Mouse (Mus musculus) testis, adult 2 months (tissue): ENCODE results near the gene Lpar4. TPM values are rescaled to one million over a fixed set of nuclear protein-coding genes. Genes with fewer than 3 reads are reported as not detected.

ENCODE experiments used
- H3K27ac ChIP-seq: fragments of 200-500 bp; 2 replicates; pipeline ENCODE4 v1.5.1; 2012; ENCODE audit warnings: low read depth, low read length; ENCODE audit not compliant: control insufficient read depth, insufficient read depth
- H3K27me3 ChIP-seq: fragments of 200-500 bp; 2 replicates; pipeline ENCODE4 v1.6.1; 2012; ENCODE audit warnings: mild to moderate bottlenecking, low read length, moderate library complexity; ENCODE audit not compliant: control insufficient read depth, insufficient read depth
- H3K36me3 ChIP-seq: fragments of 200-500 bp; 2 replicates; pipeline ENCODE4 v1.6.1; 2012; ENCODE audit warnings: mild to moderate bottlenecking, low read length; ENCODE audit not compliant: control insufficient read depth, insufficient read depth
- H3K4me1 ChIP-seq: fragments of 200-500 bp; 2 replicates; pipeline ENCODE4 v1.6.1; 2012; ENCODE audit warnings: low read length; ENCODE audit not compliant: control insufficient read depth, insufficient read depth
- H3K4me3 ChIP-seq: fragments of 200-500 bp; 2 replicates; pipeline ENCODE4 v1.5.1; 2012; ENCODE audit warnings: low read depth, mild to moderate bottlenecking, low read length, moderate library complexity, mixed read lengths; ENCODE audit not compliant: control insufficient read depth
- CTCF ChIP-seq: fragments of 200-500 bp; IDR thresholded peaks from 2 replicates; pipeline ENCODE4 v1.5.1; 2012; ENCODE audit warnings: low read depth, mild to moderate bottlenecking, inconsistent platforms, low read length, moderate library complexity; ENCODE audit not compliant: control insufficient read depth, insufficient read depth, insufficient replicate concordance
- POLR2A ChIP-seq: fragments of 200-500 bp; IDR thresholded peaks from 2 replicates; pipeline ENCODE4 v1.6.1; 2012; ENCODE audit warnings: low read depth, mild to moderate bottlenecking, inconsistent platforms, low read length, moderate library complexity; ENCODE audit not compliant: control insufficient read depth
- polyA plus RNA-seq: library from polyadenylated mRNA; depleted of rRNA; stranded (reverse); fragments of >200 nt; gene quantifications from 2 replicates; pipeline ENCODE4 v1.2.3, GENCODE M21; 2012; rRNA removed

Lpar4 gene
- 0.04 and 0.06 TPM in 2 replicates for polyA plus RNA-seq

GRCm38 (mm10) chrX:106920175-106920827, at the start of gene Lpar4:
TSS of gene Lpar4 (plus strand) at chrX:106920625.
- H3K27ac ChIP-seq = 0 out of 2 replicates have a peak within 1 kb of the TSS, but pooled peaks have one; percentile 21

GRCm38 (mm10) chrX:106871426-106871825, 49.0 kb upstream of the Lpar4 start:
- Histone ChIP-seq H3K27ac (no peak overlapping the region), H3K27me3 (no peaks in the 10 kb centered on the region), H3K4me3 (no peak overlapping the region), H3K4me1 (no peaks in the 10 kb centered on the region), H3K36me3 (no peaks in the 10 kb centered on the region)
- no peak for TF ChIP-seq CTCF
- TF ChIP-seq POLR2A = no peak

More at GRCm38 (mm10) chrX:106920175-106920827, at the start of gene Lpar4:
- no peaks in the 10 kb centered on the region for H3K4me1 ChIP-seq
- peak within 1 kb of the TSS; percentile 29 for H3K4me3 ChIP-seq
- H3K27me3 ChIP-seq = no peaks in the 10 kb centered on the region
- H3K36me3 ChIP-seq = no peaks in the 10 kb centered on the region
- no peak for TF ChIP-seq CTCF
- no peak for TF ChIP-seq POLR2A

- H3K27ac ChIP-seq = no peak overlapping the region
These were observed 48.5 kb upstream of the Lpar4 start for GRCm38 (mm10) chrX:106871894-106872293.

DNA sequence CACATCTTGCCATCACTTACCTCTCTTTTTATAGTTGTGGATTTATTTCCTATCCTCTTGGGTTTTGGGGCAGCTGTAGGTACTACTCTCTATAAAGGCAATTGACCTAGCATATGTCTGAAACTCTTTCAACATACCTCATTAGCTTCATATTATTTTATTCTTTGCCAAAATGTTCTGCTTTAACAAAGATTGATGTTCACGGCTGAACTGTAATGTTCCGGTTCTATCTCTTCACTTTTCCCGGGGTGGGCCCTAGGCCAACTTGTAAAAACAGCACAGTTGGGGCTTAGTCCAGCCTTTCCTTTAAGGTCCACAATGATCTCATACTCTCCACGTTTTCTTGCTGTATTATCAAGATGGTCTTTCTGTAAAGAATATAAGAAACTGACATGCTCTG, 48.1 kb upstream of the Lpar4 start:
- Histone ChIP-seq H3K27me3 (no peaks in the 10 kb centered on the region), H3K27ac (no peak overlapping the region), H3K36me3 (no peaks in the 10 kb centered on the region), H3K4me1 (no peaks in the 10 kb centered on the region), H3K4me3 (no peak overlapping the region)
- no peak for TF ChIP-seq POLR2A
- TF ChIP-seq CTCF = no peak

More at GRCm38 (mm10) chrX:106871894-106872293, 48.5 kb upstream of the Lpar4 start:
- Histone ChIP-seq H3K4me3 (no peak overlapping the region), H3K36me3 (no peaks in the 10 kb centered on the region), H3K4me1 (no peaks in the 10 kb centered on the region), H3K27me3 (no peaks in the 10 kb centered on the region)
- TF ChIP-seq CTCF = no peak

DNA sequence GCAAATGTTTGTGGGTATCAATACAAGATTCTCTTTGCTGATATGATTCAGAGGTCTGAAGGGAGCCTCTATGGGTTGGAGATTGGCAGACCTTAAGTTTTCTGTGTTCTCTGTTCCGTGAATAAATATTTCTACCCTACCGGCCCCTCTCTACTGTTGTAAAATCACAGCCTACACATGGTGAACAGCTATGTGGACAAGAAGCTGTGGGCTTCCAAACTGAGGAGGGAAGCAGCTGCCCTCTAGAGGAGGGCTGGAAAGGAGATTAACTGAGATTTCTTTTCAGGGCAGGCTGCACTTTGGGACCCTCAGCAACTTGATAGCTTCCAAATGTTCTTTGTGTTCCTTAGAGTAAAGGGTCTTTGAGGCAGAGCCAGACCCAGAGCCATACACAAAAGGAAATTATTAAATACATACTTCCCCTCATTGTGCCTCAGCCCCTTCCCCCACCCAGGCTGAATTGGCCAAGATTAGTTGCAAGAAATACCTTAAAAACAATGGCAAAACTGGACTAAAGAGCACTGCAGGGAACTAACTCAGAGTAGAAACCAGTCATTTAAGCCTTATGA, 22.6 kb upstream of the Lpar4 start:
- Histone ChIP-seq H3K27ac (no peak overlapping the region), H3K27me3 (no peaks in the 10 kb centered on the region)
- TF ChIP-seq CTCF (no peak), POLR2A (no peak)

GRCm38 (mm10) chrX:106920828-106921619, 599 bp downstream of the Lpar4 start:
- H3K36me3 ChIP-seq = no peaks in the 10 kb centered on the region
- no peaks in the 10 kb centered on the region for H3K4me1 ChIP-seq
- TF ChIP-seq POLR2A (no peak), CTCF (no peak)
- no peaks in the 10 kb centered on the region for H3K27me3 ChIP-seq
- peak overlapping the region; percentile 29; the same call in 1 of the 2 replicates for H3K4me3 ChIP-seq
- no peak overlapping the region for H3K27ac ChIP-seq

More for the DNA sequence above, 22.6 kb upstream of the Lpar4 start:
- H3K4me1 ChIP-seq = no peaks in the 10 kb centered on the region
- H3K36me3 ChIP-seq = no peaks in the 10 kb centered on the region
- H3K4me3 ChIP-seq = no peak overlapping the region

GRCm38 (mm10) chrX:106924572-106924971, 4.1 kb downstream of the Lpar4 start:
- no peaks in the 10 kb centered on the region for H3K27me3 ChIP-seq
- H3K4me1 ChIP-seq = no peaks in the 10 kb centered on the region
- H3K4me3 ChIP-seq = no peak overlapping the region
- TF ChIP-seq POLR2A (no peak), CTCF (no peak)
- H3K36me3 ChIP-seq = no peaks in the 10 kb centered on the region
- H3K27ac ChIP-seq = no peak overlapping the region
